Comparison of ENCODE assay signal across 9 mouse cellular contexts in the genomic region with DNA sequence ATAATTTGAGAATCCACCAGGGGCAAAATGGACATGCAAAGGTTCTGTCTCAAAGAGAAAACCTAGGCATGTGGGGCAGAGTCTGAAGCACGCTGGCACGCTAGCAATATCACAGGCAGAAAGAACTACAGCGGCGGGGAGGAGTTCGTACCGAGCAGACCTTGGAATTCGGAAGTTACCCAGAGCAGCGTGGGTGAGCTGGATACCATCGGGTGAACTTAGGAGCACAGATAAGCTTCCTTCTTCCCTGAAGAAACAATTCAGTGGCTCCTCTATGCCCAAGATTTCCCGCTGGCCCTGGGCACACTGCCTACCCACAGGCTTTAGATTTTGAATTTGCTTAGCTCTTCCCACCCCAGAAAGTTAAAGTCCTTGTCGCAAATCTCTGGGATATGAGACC.
DNase-seq lines count a peak whose midpoint lies in the region; ATAC-seq lines count a peak whose summit lies in the region.
"Had no signal": no experiment of that assay in that cellular context is flagged by ENCODE, and none has a peak within 500 bp of the region (broad histone marks: within the 10 kb centered on the region; RNA-seq: fewer than 3 reads in every experiment).

No protein-coding gene starts in this region.

- H3K27me3 ChIP-seq in embryonic facial prominence, embryonic 12.5 days: no peaks in the 10 kb centered on the region
- no peaks in the 10 kb centered on the region for H3K27me3 ChIP-seq in embryonic facial prominence, embryonic 10.5 days (replicated peaks; ENCODE audit: low read depth, poor library complexity, severe bottlenecking)
- peaks cover 4% of the 10 kb centered on the region for H3K27me3 ChIP-seq in limb, embryonic 12.5 days

- no peak for DNase-seq in embryonic facial prominence, embryonic 10.5 days (ENCODE audit: low spot score)
- peak; percentile 7 for DNase-seq in urinary bladder, postnatal 25 days (ENCODE audit: low spot score)
- DNase-seq in urinary bladder, postnatal 10 days (ENCODE audit: low spot score): no peak
- no peak for DNase-seq in layer of hippocampus, adult 18-20 months (ENCODE audit: low spot score in 2 of 2)
- no peak for DNase-seq in layer of hippocampus, adult 8-10 months (ENCODE audit: low spot score in 2 of 2)
- DNase-seq in layer of hippocampus, adult 9-10 months (ENCODE audit: low spot score): no peak

- ATAC-seq in embryonic facial prominence, embryonic 12.5 days (ENCODE audit: insufficient number of reproducible peaks, insufficient read depth, low FRiP score, low TSS enrichment): no peak
- no peak for ATAC-seq in limb, embryonic 12.5 days (ENCODE audit: insufficient number of reproducible peaks, insufficient read depth, low FRiP score, low TSS enrichment, low read depth)

- no peak overlapping the region for H3K27ac ChIP-seq in embryonic facial prominence, embryonic 12.5 days
- H3K27ac ChIP-seq in embryonic facial prominence, embryonic 10.5 days (replicated peaks): no peak overlapping the region
- no peak overlapping the region for H3K27ac ChIP-seq in limb, embryonic 12.5 days

- H3K4me3 ChIP-seq in embryonic facial prominence, embryonic 12.5 days: no peak overlapping the region
- H3K4me3 ChIP-seq in embryonic facial prominence, embryonic 10.5 days: no peak overlapping the region
- H3K4me3 ChIP-seq in limb, embryonic 12.5 days (replicated peaks): peak overlapping the region; percentile 15; the same call in 1 of the 2 replicates
- H3K4me3 ChIP-seq: myocyte had no signal

- WGBS in embryonic facial prominence, embryonic 12.5 days: 50% methylated on average over 11 of the region's 11 CpGs
- WGBS in embryonic facial prominence, embryonic 10.5 days: 50% methylated on average over 11 of the region's 11 CpGs
- 36% methylated on average over 11 of the region's 11 CpGs for WGBS in limb, embryonic 12.5 days

- no peaks in the 10 kb centered on the region for H3K4me1 ChIP-seq in embryonic facial prominence, embryonic 12.5 days
- H3K4me1 ChIP-seq in embryonic facial prominence, embryonic 10.5 days: no peaks in the 10 kb centered on the region
- H3K4me1 ChIP-seq in limb, embryonic 12.5 days (replicated peaks): no peaks in the 10 kb centered on the region; the same call in 1 of the 2 replicates

- H3K9me3 ChIP-seq in embryonic facial prominence, embryonic 12.5 days: no peaks in the 10 kb centered on the region
- no peaks in the 10 kb centered on the region for H3K9me3 ChIP-seq in embryonic facial prominence, embryonic 10.5 days
- H3K9me3 ChIP-seq in limb, embryonic 12.5 days: no peaks in the 10 kb centered on the region

- no peaks in the 10 kb centered on the region for H3K36me3 ChIP-seq in embryonic facial prominence, embryonic 12.5 days
- no peaks in the 10 kb centered on the region for H3K36me3 ChIP-seq in embryonic facial prominence, embryonic 10.5 days (replicated peaks)
- no peaks in the 10 kb centered on the region for H3K36me3 ChIP-seq in limb, embryonic 12.5 days

- H3K9ac ChIP-seq in embryonic facial prominence, embryonic 12.5 days: no peak overlapping the region
- H3K9ac ChIP-seq in limb, embryonic 12.5 days (replicated peaks): no peak overlapping the region

- H3K4me2 ChIP-seq in embryonic facial prominence, embryonic 12.5 days (replicated peaks): peak overlapping the region; percentile 29; the same call in 1 of the 2 replicates
- peak overlapping the region; percentile 44 for H3K4me2 ChIP-seq in limb, embryonic 12.5 days
